In the genomic region with DNA sequence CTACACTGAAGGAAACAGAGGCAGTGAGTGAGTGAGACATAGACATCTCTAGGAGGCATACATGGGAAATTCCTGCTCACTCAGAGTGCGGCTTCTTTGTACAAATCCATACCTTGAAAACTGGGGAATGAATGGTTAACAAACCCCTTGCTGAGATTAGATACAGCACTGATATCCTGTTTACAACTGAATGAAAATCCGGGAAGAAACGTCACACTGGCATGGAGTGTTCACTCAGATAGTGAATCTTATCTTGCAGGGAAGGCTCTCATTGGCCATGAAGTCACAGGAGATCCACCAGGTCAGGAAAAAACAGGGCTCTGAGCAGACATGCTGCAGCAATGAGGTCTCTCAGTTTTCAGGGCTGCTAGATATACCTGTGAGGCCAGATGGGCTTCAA, we compare ENCODE assay signal across 1 mouse cellular context.
TF ChIP-seq lines count a peak whose summit lies in the region.

No protein-coding gene starts in this region.

TF ChIP-seq in MEL, 35 proteins besides CTCF, POLR2A, EP300 and RAD21:
- TF ChIP-seq GATA1 (IDR thresholded peaks at IDR 0.05; ENCODE audit: low read depth, low read length) = peak; percentile 70
- 0 out of 2 replicates have a peak, but pooled peaks have one; percentile 57 for TF ChIP-seq RCOR1 (IDR thresholded peaks at IDR 0.05; ENCODE audit: low read depth, low read length)
- no peak for TF ChIP-seq NRF1 (IDR thresholded peaks at IDR 0.05; ENCODE audit: insufficient read depth, low read depth, low read length, poor library complexity, severe bottlenecking)
